Mouse (Mus musculus): ENCODE measurements around the gene Sergef. TPM values are rescaled to one million over a fixed set of nuclear protein-coding genes. Genes with fewer than 3 reads are reported as not detected.

Sergef gene
- polyA plus RNA-seq, 1 experiment = 38.7 TPM

DNA sequence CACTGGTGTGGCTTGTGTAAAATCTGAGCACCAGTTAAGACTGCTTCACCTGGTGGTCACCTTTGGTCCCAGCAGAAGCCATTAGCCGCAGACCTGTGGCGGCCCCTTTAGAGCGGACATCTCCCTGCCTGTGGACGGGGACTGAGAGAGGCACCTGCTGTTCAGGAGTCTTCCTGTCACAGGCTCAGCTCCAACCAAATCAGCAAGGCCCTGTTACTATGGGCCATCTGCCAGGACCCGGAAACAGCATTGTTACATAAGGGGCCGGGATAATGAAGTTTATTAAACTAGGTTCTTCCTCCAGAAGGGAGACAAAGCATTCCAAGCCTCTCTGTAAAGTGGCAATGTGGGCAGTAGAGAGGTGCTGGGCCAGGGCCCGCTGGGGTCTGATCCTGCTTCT lies 36.6 kb downstream of the Sergef start:
- peak; percentile 94 to 97 for DNase-seq
- peaks cover 56% of the 10 kb centered on the region for H3K4me1 ChIP-seq (ENCODE audit: control insufficient read depth, insufficient read depth, low read length)
- 5% methylated on average over 7 of the region's 7 CpGs for WGBS
- H3K27me3 ChIP-seq (ENCODE audit: control insufficient read depth, insufficient read depth, low read length) = no peaks in the 10 kb centered on the region
- TF ChIP-seq POLR2A (IDR thresholded peaks at IDR 0.05; ENCODE audit: borderline replicate concordance, insufficient read depth, low read length) = peak; percentile 48; the same call in 1 of the 2 replicates
- peak; percentile 42; the same call in 1 of the 2 replicates for TF ChIP-seq CTCF (IDR thresholded peaks at IDR 0.05; ENCODE audit: borderline replicate concordance, insufficient read depth, low read depth, low read length)
- peak overlapping the region; percentile 89 for H3K27ac ChIP-seq (ENCODE audit: insufficient read depth, low read length)
- H3K4me3 ChIP-seq (replicated peaks; ENCODE audit: insufficient read depth, low read depth, low read length) = no peak overlapping the region

DNA sequence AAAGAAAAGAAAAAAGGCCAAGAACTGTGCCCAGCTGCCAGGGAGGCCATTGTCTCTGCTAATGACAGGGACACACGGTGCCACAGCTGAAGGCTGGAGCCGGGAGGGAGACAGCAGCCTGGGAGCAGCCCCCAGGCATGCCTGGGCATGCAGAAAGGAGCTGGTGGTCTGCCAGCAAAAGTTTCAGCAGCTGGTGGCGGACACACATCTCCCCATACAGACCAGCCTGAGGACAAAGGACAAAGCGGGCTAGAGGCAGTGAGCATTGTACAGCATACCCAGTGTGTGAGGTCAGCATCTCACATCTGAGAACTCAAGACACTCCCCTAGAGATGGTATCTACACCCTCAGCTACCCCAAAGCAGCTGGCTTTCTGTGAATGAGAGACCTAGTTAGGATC lies 37.5 kb downstream of the Sergef start:
- Histone ChIP-seq H3K27me3 (ENCODE audit: control insufficient read depth, insufficient read depth, low read length) (no peaks in the 10 kb centered on the region), H3K4me1 (ENCODE audit: control insufficient read depth, insufficient read depth, low read length) (peaks cover 50% of the 10 kb centered on the region), H3K27ac (ENCODE audit: insufficient read depth, low read length) (peak overlapping the region; percentile 89), H3K4me3 (replicated peaks; ENCODE audit: insufficient read depth, low read depth, low read length) (no peak overlapping the region)
- no peak for TF ChIP-seq CTCF (IDR thresholded peaks at IDR 0.05; ENCODE audit: borderline replicate concordance, insufficient read depth, low read depth, low read length)
- TF ChIP-seq POLR2A (IDR thresholded peaks at IDR 0.05; ENCODE audit: borderline replicate concordance, insufficient read depth, low read length) = no peak
- 71% methylated on average over 4 of the region's 4 CpGs for WGBS
- peak; percentile 40 to 46 for DNase-seq

DNA sequence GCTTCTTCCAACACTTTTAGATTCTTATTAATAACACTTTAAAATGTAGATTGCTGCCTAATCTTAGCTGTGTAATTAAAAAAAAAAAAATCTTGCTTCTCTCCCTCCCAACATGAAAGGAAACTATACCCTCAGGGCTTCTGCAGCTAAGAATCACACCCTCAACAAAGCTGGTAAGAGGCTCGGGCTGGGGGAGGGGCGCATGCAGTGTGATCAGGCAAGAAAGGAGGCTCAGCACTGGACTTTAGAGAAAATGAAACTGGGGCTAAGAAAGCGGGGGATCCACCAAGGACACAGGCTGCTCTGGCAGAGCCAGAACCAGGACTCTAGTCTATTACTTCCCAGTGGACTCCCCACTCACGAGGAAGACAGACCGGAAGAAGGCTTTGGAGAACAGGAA lies 38.5 kb downstream of the Sergef start:
- no peak overlapping the region for H3K4me3 ChIP-seq (replicated peaks; ENCODE audit: insufficient read depth, low read depth, low read length)
- DNase-seq = peak in 1 of 2 experiments; percentile 27
- peak overlapping the region; percentile 89 for H3K27ac ChIP-seq (ENCODE audit: insufficient read depth, low read length)
- 77% methylated on average over 5 of the region's 5 CpGs for WGBS
- TF ChIP-seq CTCF (IDR thresholded peaks at IDR 0.05; ENCODE audit: borderline replicate concordance, insufficient read depth, low read depth, low read length) (no peak), POLR2A (IDR thresholded peaks at IDR 0.05; ENCODE audit: borderline replicate concordance, insufficient read depth, low read length) (no peak)
- peaks cover 42% of the 10 kb centered on the region for H3K4me1 ChIP-seq (ENCODE audit: control insufficient read depth, insufficient read depth, low read length)
- no peaks in the 10 kb centered on the region for H3K27me3 ChIP-seq (ENCODE audit: control insufficient read depth, insufficient read depth, low read length)

DNA sequence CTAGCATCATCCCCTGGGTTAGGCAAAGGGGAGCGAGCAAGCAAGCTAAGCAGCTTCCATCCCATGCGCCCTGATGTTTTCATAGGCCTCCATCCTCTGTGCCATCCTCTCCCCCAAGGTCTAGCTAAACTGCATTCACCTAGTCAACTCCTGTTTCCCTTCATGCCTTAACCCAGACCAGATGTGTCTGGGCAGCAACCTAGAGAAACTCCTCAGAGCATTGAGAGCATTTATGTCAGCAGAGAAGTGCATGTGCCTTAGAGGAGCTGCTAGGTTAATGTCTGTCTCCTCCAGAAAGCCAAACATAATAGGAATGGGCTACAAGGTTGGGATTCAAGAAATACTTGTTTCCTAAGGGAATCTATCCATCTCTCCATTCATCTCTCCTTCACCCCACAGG lies 42.6 kb downstream of the Sergef start:
- Histone ChIP-seq H3K27ac (ENCODE audit: insufficient read depth, low read length) (no peak overlapping the region), H3K27me3 (ENCODE audit: control insufficient read depth, insufficient read depth, low read length) (no peaks in the 10 kb centered on the region), H3K4me1 (ENCODE audit: control insufficient read depth, insufficient read depth, low read length) (peaks cover 12% of the 10 kb centered on the region), H3K4me3 (replicated peaks; ENCODE audit: insufficient read depth, low read depth, low read length) (no peak overlapping the region)
- WGBS = 98% methylated on average over 2 of the region's 2 CpGs
- TF ChIP-seq CTCF (IDR thresholded peaks at IDR 0.05; ENCODE audit: borderline replicate concordance, insufficient read depth, low read depth, low read length) (no peak), POLR2A (IDR thresholded peaks at IDR 0.05; ENCODE audit: borderline replicate concordance, insufficient read depth, low read length) (no peak)
- no peak for DNase-seq

DNA sequence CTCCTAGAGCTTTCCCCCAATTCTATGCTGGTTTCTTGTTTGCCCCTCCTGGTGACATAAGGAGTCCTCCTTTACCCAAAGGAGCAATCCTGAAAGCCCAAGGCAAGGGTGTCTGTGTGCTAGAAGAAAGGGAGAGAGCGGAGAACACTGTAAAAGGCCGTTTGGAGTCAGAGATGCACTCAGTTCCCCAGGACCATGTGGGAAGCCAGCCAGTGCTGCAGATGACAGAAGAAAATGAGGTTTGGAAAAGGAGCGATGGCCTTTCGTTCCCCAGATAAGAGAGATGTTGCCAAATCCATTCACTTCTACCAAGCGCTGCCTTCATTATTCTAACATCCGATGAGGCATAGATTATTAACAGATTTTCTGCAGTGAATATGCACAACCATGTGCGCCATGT lies 48.1 kb downstream of the Sergef start:
- DNase-seq = peak; percentile 53 to 56
- 41% methylated on average over 7 of the region's 7 CpGs for WGBS
- Histone ChIP-seq H3K4me3 (replicated peaks; ENCODE audit: insufficient read depth, low read depth, low read length) (no peak overlapping the region), H3K27me3 (ENCODE audit: control insufficient read depth, insufficient read depth, low read length) (no peaks in the 10 kb centered on the region), H3K27ac (ENCODE audit: insufficient read depth, low read length) (no peak overlapping the region), H3K4me1 (ENCODE audit: control insufficient read depth, insufficient read depth, low read length) (peaks cover 29% of the 10 kb centered on the region)
- TF ChIP-seq CTCF (IDR thresholded peaks at IDR 0.05; ENCODE audit: borderline replicate concordance, insufficient read depth, low read depth, low read length) (no peak), POLR2A (IDR thresholded peaks at IDR 0.05; ENCODE audit: borderline replicate concordance, insufficient read depth, low read length) (no peak)

DNA sequence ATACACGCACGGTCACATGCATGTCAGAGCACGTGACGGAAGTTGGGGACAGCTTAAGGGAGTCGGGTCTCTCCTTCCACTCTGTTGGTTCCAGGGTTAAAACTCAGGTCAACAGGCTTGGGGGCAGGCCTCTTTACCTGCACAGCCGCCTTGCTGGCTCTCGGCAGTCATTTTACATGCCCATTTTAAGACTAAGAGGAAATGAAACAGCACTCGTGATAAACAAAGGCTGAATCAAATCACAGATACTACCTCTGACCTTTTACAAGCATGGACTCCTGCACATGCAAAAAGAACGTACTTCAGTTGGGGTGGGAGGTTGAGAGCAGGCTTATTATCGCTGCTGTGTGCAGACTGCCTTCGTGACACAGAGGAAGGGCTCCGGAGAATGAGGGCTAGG lies 50.4 kb downstream of the Sergef start:
- Histone ChIP-seq H3K4me3 (replicated peaks; ENCODE audit: insufficient read depth, low read depth, low read length) (no peak overlapping the region), H3K27me3 (ENCODE audit: control insufficient read depth, insufficient read depth, low read length) (no peaks in the 10 kb centered on the region), H3K4me1 (ENCODE audit: control insufficient read depth, insufficient read depth, low read length) (peaks cover 31% of the 10 kb centered on the region), H3K27ac (ENCODE audit: insufficient read depth, low read length) (no peak overlapping the region)
- DNase-seq = no peak
- no peak for TF ChIP-seq POLR2A (IDR thresholded peaks at IDR 0.05; ENCODE audit: borderline replicate concordance, insufficient read depth, low read length)
- no peak for TF ChIP-seq CTCF (IDR thresholded peaks at IDR 0.05; ENCODE audit: borderline replicate concordance, insufficient read depth, low read depth, low read length)
- WGBS = 91% methylated on average over 12 of the region's 12 CpGs

DNA sequence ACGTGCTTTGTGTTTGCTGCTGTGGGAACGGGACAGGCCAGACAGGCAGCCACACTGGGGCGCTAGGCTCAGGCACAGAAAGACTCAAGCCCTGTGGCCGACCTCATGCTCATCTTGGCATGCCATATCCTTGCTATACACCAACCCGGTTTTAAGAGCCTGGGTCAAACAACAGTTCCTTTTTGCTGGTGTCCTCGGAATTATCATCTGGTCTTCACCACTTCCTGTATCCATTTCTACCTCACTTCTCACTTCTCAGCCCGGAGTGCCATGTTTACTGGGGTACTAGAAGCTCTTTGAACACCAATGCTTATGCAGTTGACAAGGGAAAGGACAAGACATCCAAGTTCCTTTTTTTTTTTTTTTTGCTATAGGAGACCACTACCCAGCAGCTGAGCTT lies 51.6 kb downstream of the Sergef start:
- no peak for DNase-seq
- TF ChIP-seq POLR2A (IDR thresholded peaks at IDR 0.05; ENCODE audit: borderline replicate concordance, insufficient read depth, low read length) (no peak), CTCF (IDR thresholded peaks at IDR 0.05; ENCODE audit: borderline replicate concordance, insufficient read depth, low read depth, low read length) (no peak)
- no peak overlapping the region for H3K4me3 ChIP-seq (replicated peaks; ENCODE audit: insufficient read depth, low read depth, low read length)
- H3K27me3 ChIP-seq (ENCODE audit: control insufficient read depth, insufficient read depth, low read length) = no peaks in the 10 kb centered on the region
- H3K4me1 ChIP-seq (ENCODE audit: control insufficient read depth, insufficient read depth, low read length) = peaks cover 31% of the 10 kb centered on the region
- no peak overlapping the region for H3K27ac ChIP-seq (ENCODE audit: insufficient read depth, low read length)
- WGBS = 61% methylated on average over 7 of the region's 7 CpGs

DNA sequence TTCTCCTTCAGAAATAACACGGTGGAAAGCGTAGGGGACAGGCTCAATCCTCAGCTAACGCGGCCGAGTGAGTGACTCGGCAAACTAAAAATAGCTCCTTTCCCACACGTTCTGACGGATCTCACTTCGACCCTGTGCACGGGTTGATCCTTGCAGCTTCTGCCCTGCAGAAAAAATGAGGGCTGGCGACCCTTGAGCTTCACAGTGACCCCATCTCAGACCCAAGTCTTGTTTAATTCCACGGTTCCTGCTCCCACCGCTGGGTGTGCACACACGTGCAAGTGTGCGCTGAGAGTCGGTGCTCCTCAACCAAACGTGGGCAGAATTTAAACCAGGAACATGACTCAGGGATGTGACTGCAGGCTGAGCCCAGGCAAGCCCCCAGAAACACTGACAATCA lies 52.1 kb downstream of the Sergef start:
- H3K27ac ChIP-seq (ENCODE audit: insufficient read depth, low read length) = peak overlapping the region; percentile 39
- H3K27me3 ChIP-seq (ENCODE audit: control insufficient read depth, insufficient read depth, low read length) = no peaks in the 10 kb centered on the region

More for the DNA sequence above, 52.1 kb downstream of the Sergef start:
- TF ChIP-seq POLR2A (IDR thresholded peaks at IDR 0.05; ENCODE audit: borderline replicate concordance, insufficient read depth, low read length) = no peak
- TF ChIP-seq CTCF (IDR thresholded peaks at IDR 0.05; ENCODE audit: borderline replicate concordance, insufficient read depth, low read depth, low read length) = no peak
- no peak overlapping the region for H3K4me3 ChIP-seq (replicated peaks; ENCODE audit: insufficient read depth, low read depth, low read length)
- WGBS = 27% methylated on average over 17 of the region's 17 CpGs
- peak; percentile 40 to 52 for DNase-seq
- H3K4me1 ChIP-seq (ENCODE audit: control insufficient read depth, insufficient read depth, low read length) = peaks cover 31% of the 10 kb centered on the region
